Mouse (Mus musculus) heart, embryonic 13.5 days (tissue): ENCODE measurements around the gene Rufy2. TPM values are rescaled to one million over a fixed set of nuclear protein-coding genes. Genes with fewer than 3 reads are reported as not detected.

Experiments
- ATAC-seq: fragments of 200-750 bp; cut with Nextera tagmentation; 2 replicates; pipeline ENCODE4 v1.8.0; 2017; ENCODE audit warnings: moderate TSS enrichment; ENCODE audit not compliant: insufficient number of reproducible peaks, low FRiP score, low TSS enrichment; ENCODE audit errors: extremely low read depth
- H3K27ac ChIP-seq: fragments of 300-500 bp; sonication (generic); replicated peaks from 2 replicates; pipeline ENCODE4 v1.5.1; 2015; ENCODE audit warnings: moderate library complexity, mild to moderate bottlenecking, inconsistent platforms
- H3K27me3 ChIP-seq: fragments of 300-500 bp; sonication (generic); replicated peaks from 2 replicates; pipeline ENCODE4 v1.6.1; 2015; ENCODE audit warnings: mild to moderate bottlenecking, inconsistent platforms
- H3K36me3 ChIP-seq: fragments of 300-500 bp; sonication (generic); 2 replicates; pipeline ENCODE4 v1.6.1; 2015; ENCODE audit warnings: mild to moderate bottlenecking, inconsistent platforms
- H3K4me1 ChIP-seq: fragments of 300-500 bp; sonication (generic); 2 replicates; pipeline ENCODE4 v1.6.1; 2015; ENCODE audit warnings: inconsistent platforms
- H3K4me2 ChIP-seq: fragments of 300-500 bp; sonication (generic); 2 replicates; pipeline ENCODE4 v1.6.1; 2015; ENCODE audit warnings: inconsistent platforms, mild to moderate bottlenecking, moderate library complexity
- H3K4me3 ChIP-seq: fragments of 300-500 bp; sonication (generic); 2 replicates; pipeline ENCODE4 v1.5.1; 2015; ENCODE audit warnings: moderate library complexity, mild to moderate bottlenecking, inconsistent platforms
- H3K9ac ChIP-seq: fragments of 300-500 bp; sonication (generic); 2 replicates; pipeline ENCODE4 v1.6.1; 2015; ENCODE audit warnings: inconsistent platforms, mild to moderate bottlenecking, moderate library complexity
- H3K9me3 ChIP-seq: fragments of 300-500 bp; sonication (generic); 2 replicates; pipeline ENCODE4 v1.6.1; 2016; ENCODE audit warnings: inconsistent platforms
- WGBS: fragments of 180-500 bp; shearing (Covaris S2); methylation state at CpG from one replicate; pipeline ENCODE4 v1.1.7; 2015; ENCODE audit warnings: mixed read lengths; 5-methylcytosine and 5-hydroxymethylcytosine counted together
- polyA plus RNA-seq: library from polyadenylated mRNA; unstranded; fragments of >200 nt; fragmentation: Nextera tagmentation; extraction: Ambion mirVana; gene quantifications from 2 replicates; pipeline ENCODE4 v1.2.1, GENCODE M21; 2015

Gene Rufy2
- polyA plus RNA-seq, 1 experiment from 2014 or later, result 11.1 TPM

DNA sequence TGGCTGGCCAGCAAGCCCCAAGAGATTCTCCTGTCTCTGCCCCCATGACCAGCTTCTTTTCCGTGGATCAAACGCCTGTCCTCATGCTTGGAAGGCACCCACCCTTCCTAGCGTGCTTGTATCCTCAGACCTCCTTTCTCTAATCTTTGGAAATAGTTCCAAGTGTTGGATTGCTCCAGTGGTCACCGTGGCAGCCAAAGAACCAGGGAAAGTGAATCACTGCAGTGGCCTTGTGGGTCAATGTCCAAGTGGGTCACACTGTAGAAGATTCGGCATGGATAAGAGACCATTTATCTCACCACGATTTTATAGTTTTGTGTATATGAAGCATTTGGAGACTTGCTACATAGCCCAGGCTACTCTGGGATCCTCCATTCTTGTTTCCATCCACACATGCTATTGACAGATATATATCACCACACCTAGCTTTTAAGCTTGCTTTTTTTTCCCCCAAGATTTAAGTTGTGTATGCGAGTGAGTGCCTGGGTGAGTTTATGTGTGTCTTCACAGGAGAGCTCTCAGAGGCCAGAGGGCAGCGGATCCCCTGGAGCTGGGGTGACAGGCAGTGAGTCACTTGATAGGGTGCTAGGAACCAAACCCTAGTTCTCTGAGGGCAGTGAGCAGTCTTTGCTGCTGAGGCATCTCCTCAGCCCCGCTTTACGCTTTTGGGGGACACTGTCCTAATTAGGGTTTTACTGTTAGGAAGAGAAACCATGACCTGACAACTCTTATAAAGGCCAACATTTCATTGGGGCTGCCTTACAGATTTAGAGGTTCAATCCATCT lies 47.5 kb downstream of the Rufy2 start:
- Histone ChIP-seq H3K9ac (no peak overlapping the region), H3K27ac (no peak overlapping the region), H3K4me3 (no peak overlapping the region), H3K4me1 (peaks cover 11% of the 10 kb centered on the region), H3K27me3 (no peaks in the 10 kb centered on the region), H3K36me3 (no peaks in the 10 kb centered on the region), H3K9me3 (no peaks in the 10 kb centered on the region), H3K4me2 (no peak overlapping the region)
- no peak for ATAC-seq
- 86% methylated on average over 10 of the region's 10 CpGs for WGBS

DNA sequence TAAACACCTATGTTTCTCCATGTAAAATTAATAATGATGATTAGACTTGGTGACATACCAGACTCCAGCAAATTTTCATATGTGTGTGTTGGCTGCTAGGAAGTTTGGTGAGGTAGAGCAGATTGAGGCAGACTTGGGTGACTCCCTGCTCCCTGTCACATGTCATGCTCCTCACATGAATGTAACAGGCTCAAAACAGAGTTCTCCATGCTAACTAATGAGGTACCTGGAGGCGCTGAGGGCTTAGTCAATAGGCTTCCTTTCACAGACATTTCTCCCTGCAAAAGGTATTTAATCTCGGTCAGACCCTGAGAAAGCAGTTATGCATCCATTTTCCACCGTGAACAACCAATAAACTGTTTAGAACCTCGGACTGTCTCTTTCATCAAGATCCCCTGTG lies 48.4 kb downstream of the Rufy2 start:
- ATAC-seq, result no peak
- Histone ChIP-seq H3K36me3 (no peaks in the 10 kb centered on the region), H3K27ac (no peak overlapping the region), H3K4me3 (no peak overlapping the region), H3K4me1 (peaks cover 11% of the 10 kb centered on the region), H3K27me3 (no peaks in the 10 kb centered on the region), H3K4me2 (no peak overlapping the region), H3K9ac (no peak overlapping the region), H3K9me3 (no peaks in the 10 kb centered on the region)
- WGBS, result 83% methylated on average over 4 of the region's 4 CpGs

GRCm38 (mm10) chr10:63032267-63032666 lies 52.2 kb downstream of the Rufy2 start:
- no peaks in the 10 kb centered on the region for H3K9me3 ChIP-seq
- H3K27ac ChIP-seq, result no peak overlapping the region
- H3K4me3 ChIP-seq, result no peak overlapping the region
- ATAC-seq, result no peak
- no peaks in the 10 kb centered on the region for H3K4me1 ChIP-seq
- no peaks in the 10 kb centered on the region for H3K36me3 ChIP-seq
- H3K27me3 ChIP-seq, result no peaks in the 10 kb centered on the region
- H3K9ac ChIP-seq, result no peak overlapping the region
- H3K4me2 ChIP-seq, result no peak overlapping the region
- WGBS, result 74% methylated on average over 3 of the region's 3 CpGs

- Histone ChIP-seq H3K4me2 (no peak overlapping the region), H3K9me3 (no peaks in the 10 kb centered on the region), H3K4me3 (no peak overlapping the region), H3K27ac (no peak overlapping the region), H3K36me3 (no peaks in the 10 kb centered on the region), H3K27me3 (no peaks in the 10 kb centered on the region), H3K9ac (no peak overlapping the region), H3K4me1 (no peaks in the 10 kb centered on the region)
- 69% methylated on average over 3 of the region's 3 CpGs for WGBS
- no peak for ATAC-seq
Observed at GRCm38 (mm10) chr10:63032956-63033355, 52.9 kb downstream of the Rufy2 start.

- H3K27me3 ChIP-seq, result no peaks in the 10 kb centered on the region
- ATAC-seq, result no peak
- H3K4me2 ChIP-seq, result no peak overlapping the region
- H3K4me3 ChIP-seq, result no peak overlapping the region
- peaks cover 1% of the 10 kb centered on the region; the same call in 1 of the 2 replicates for H3K4me1 ChIP-seq
- H3K9ac ChIP-seq, result no peak overlapping the region
- whole genome bisulfite sequencing, result 73% methylated on average over 14 of the region's 14 CpGs
- H3K27ac ChIP-seq, result no peak overlapping the region
- H3K9me3 ChIP-seq, result no peaks in the 10 kb centered on the region
- H3K36me3 ChIP-seq, result no peaks in the 10 kb centered on the region
Observed at GRCm38 (mm10) chr10:63038571-63039320, 58.7 kb downstream of the Rufy2 start.

GRCm38 (mm10) chr10:63039867-63040628 lies 60.0 kb downstream of the Rufy2 start:
- ATAC-seq, result no peak
- 58% methylated on average over 5 of the region's 5 CpGs for WGBS
- no peaks in the 10 kb centered on the region for H3K36me3 ChIP-seq
- H3K4me3 ChIP-seq, result no peak overlapping the region
- no peak overlapping the region for H3K4me2 ChIP-seq
- no peak overlapping the region for H3K9ac ChIP-seq
- no peaks in the 10 kb centered on the region for H3K27me3 ChIP-seq
- H3K27ac ChIP-seq, result no peak overlapping the region
- H3K4me1 ChIP-seq, result peaks cover 4% of the 10 kb centered on the region; the same call in 1 of the 2 replicates
- H3K9me3 ChIP-seq, result no peaks in the 10 kb centered on the region

- no peak overlapping the region for H3K27ac ChIP-seq
- H3K9me3 ChIP-seq, result no peaks in the 10 kb centered on the region
- H3K4me3 ChIP-seq, result no peak overlapping the region
- no peak overlapping the region for H3K9ac ChIP-seq
- peaks cover 4% of the 10 kb centered on the region; the same call in 1 of the 2 replicates for H3K4me1 ChIP-seq
- no peak overlapping the region for H3K4me2 ChIP-seq
- no peaks in the 10 kb centered on the region for H3K36me3 ChIP-seq
- no peaks in the 10 kb centered on the region for H3K27me3 ChIP-seq
- no peak for ATAC-seq
- WGBS, result 68% methylated on average over 3 of the region's 3 CpGs
Observed at GRCm38 (mm10) chr10:63043154-63043553, 63.1 kb downstream of the Rufy2 start.

- ATAC-seq, result no peak
Observed at GRCm38 (mm10) chr10:63047751-63048150, 67.7 kb downstream of the Rufy2 start.

DNA sequence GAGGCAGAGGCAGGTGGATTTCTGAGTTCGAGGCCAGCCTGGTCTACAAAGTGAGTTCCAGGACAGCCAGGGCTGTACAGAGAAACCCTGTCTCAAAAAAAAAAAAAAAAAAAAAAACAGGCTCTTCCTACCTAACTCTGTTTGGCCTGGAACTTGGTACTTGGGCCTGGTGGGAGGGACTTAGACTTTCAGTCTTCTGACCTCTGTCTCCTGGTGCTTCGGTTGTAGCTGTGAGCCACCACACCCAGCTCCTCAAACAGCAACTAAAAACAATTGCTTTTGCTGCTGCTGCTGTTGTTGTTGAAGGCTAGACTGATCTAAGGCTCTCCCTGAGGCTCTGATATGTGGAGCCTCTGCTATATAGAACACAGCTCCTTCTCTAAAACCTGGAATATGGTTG lies 69.1 kb downstream of the Rufy2 start:
- 58% methylated on average over 2 of the region's 2 CpGs for WGBS
- ATAC-seq, result no peak
- H3K27me3 ChIP-seq, result no peaks in the 10 kb centered on the region

More at GRCm38 (mm10) chr10:63047751-63048150, 67.7 kb downstream of the Rufy2 start:
- WGBS, result 76% methylated on average over 8 of the region's 8 CpGs
- no peak overlapping the region for H3K4me3 ChIP-seq
- H3K4me1 ChIP-seq, result peaks cover 4% of the 10 kb centered on the region; the same call in 1 of the 2 replicates
- no peaks in the 10 kb centered on the region for H3K9me3 ChIP-seq
- no peak overlapping the region for H3K27ac ChIP-seq
- H3K36me3 ChIP-seq, result no peaks in the 10 kb centered on the region
- no peaks in the 10 kb centered on the region for H3K27me3 ChIP-seq
- H3K9ac ChIP-seq, result no peak overlapping the region
- H3K4me2 ChIP-seq, result no peak overlapping the region

GRCm38 (mm10) chr10:63051267-63051666 lies 71.2 kb downstream of the Rufy2 start:
- Histone ChIP-seq H3K9me3 (no peaks in the 10 kb centered on the region), H3K4me1 (peaks cover 4% of the 10 kb centered on the region), H3K4me2 (no peak overlapping the region), H3K27ac (no peak overlapping the region), H3K4me3 (no peak overlapping the region), H3K9ac (no peak overlapping the region), H3K27me3 (no peaks in the 10 kb centered on the region), H3K36me3 (no peaks in the 10 kb centered on the region)
- ATAC-seq, result no peak
- 79% methylated on average over 7 of the region's 7 CpGs for WGBS

More for the DNA sequence above, 69.1 kb downstream of the Rufy2 start:
- Histone ChIP-seq H3K27ac (no peak overlapping the region), H3K9me3 (no peaks in the 10 kb centered on the region), H3K4me2 (no peak overlapping the region), H3K4me1 (peaks cover 4% of the 10 kb centered on the region), H3K9ac (no peak overlapping the region), H3K4me3 (no peak overlapping the region), H3K36me3 (no peaks in the 10 kb centered on the region)

GRCm38 (mm10) chr10:63052011-63052410 lies 72.0 kb downstream of the Rufy2 start:
- WGBS, result 76% methylated on average over 6 of the region's 6 CpGs
- Histone ChIP-seq H3K9ac (no peak overlapping the region), H3K4me3 (no peak overlapping the region), H3K36me3 (no peaks in the 10 kb centered on the region), H3K27me3 (0 out of 2 replicates have a peak, but pooled peaks cover 5% of the 10 kb centered on the region), H3K4me2 (no peak overlapping the region), H3K4me1 (peaks cover 4% of the 10 kb centered on the region), H3K9me3 (no peaks in the 10 kb centered on the region), H3K27ac (no peak overlapping the region)
- ATAC-seq, result no peak
